Mouse (Mus musculus): ENCODE results near the gene Psors1c2.

- TF ChIP-seq CTCF (IDR thresholded peaks at IDR 0.05; ENCODE audit: low read depth), result no peak
- no peak for TF ChIP-seq EP300 (IDR thresholded peaks at IDR 0.05; ENCODE audit: low read depth)
These were observed 10.4 kb downstream of the Psors1c2 start for GRCm38 (mm10) chr17:35543412-35543861.

All from liver, postnatal 0 days (tissue).